Mouse (Mus musculus): ENCODE data around the gene Dnah7a.
"Not testable (repeated sequence)": the region's sequence is repeated elsewhere in the genome, so short reads cannot be mapped to it uniquely, and the experiment has no call there.

Dnah7a gene

GRCm38 (mm10) chr1:53704164-53704563 lies 2.4 kb downstream of the Dnah7a start:
- CTCF ChIA-PET, result no interaction called here

GRCm38 (mm10) chr1:53664268-53664667 lies 42.3 kb downstream of the Dnah7a start:
- CTCF ChIA-PET, result not testable (repeated sequence)

- CTCF ChIA-PET, result interaction anchor here (0.7 kb wide), 1 partner anchor 362 kb away, joined by 3 read pairs; no protein-coding TSS in a partner anchor
These were observed 66.5 kb downstream of the Dnah7a start for GRCm38 (mm10) chr1:53639865-53640794.

- CTCF ChIA-PET, result not testable (repeated sequence)
These were observed 70.9 kb downstream of the Dnah7a start for GRCm38 (mm10) chr1:53635641-53636040.

GRCm38 (mm10) chr1:53632040-53632439 lies 74.5 kb downstream of the Dnah7a start:
- CTCF ChIA-PET, result not testable (repeated sequence)

- CTCF ChIA-PET, result no interaction called here
These were observed 76.6 kb downstream of the Dnah7a start for GRCm38 (mm10) chr1:53630011-53630410.

- CTCF ChIA-PET, result no interaction called here
These were observed 93.1 kb downstream of the Dnah7a start for GRCm38 (mm10) chr1:53613486-53613885.

GRCm38 (mm10) chr1:53581326-53581725 lies 125.3 kb downstream of the Dnah7a start:
- CTCF ChIA-PET, result not testable (repeated sequence)

GRCm38 (mm10) chr1:53557918-53558317 lies 148.7 kb downstream of the Dnah7a start:
- CTCF ChIA-PET, result not testable (repeated sequence)

- CTCF ChIA-PET, result not testable (repeated sequence)
These were observed 159.6 kb downstream of the Dnah7a start for GRCm38 (mm10) chr1:53547018-53547417.

GRCm38 (mm10) chr1:53538356-53538755 lies 168.2 kb downstream of the Dnah7a start:
- CTCF ChIA-PET, result not testable (repeated sequence)

- CTCF ChIA-PET, result not testable (repeated sequence)
These were observed 171.8 kb downstream of the Dnah7a start for GRCm38 (mm10) chr1:53534826-53535225.

- CTCF ChIA-PET, result not testable (repeated sequence)
These were observed 180.6 kb downstream of the Dnah7a start for GRCm38 (mm10) chr1:53526021-53526420.

GRCm38 (mm10) chr1:53473699-53474098 lies 232.9 kb downstream of the Dnah7a start:
- CTCF ChIA-PET, result no interaction called here

GRCm38 (mm10) chr1:53472084-53472483 lies 234.5 kb downstream of the Dnah7a start:
- CTCF ChIA-PET, result not testable (repeated sequence)

GRCm38 (mm10) chr1:53467325-53467670 lies 239.3 kb downstream of the Dnah7a start:
- CTCF ChIA-PET, result no interaction called here

GRCm38 (mm10) chr1:53466524-53467324 lies 239.9 kb downstream of the Dnah7a start:
- CTCF ChIA-PET, result not testable (repeated sequence)

- CTCF ChIA-PET, result not testable (repeated sequence)
These were observed 267.4 kb downstream of the Dnah7a start for GRCm38 (mm10) chr1:53439173-53439572.

GRCm38 (mm10) chr1:53432433-53432832 lies 274.2 kb downstream of the Dnah7a start:
- CTCF ChIA-PET, result not testable (repeated sequence)

GRCm38 (mm10) chr1:53405803-53406325 lies 300.7 kb downstream of the Dnah7a start:
- CTCF ChIA-PET, result no interaction called here

- CTCF ChIA-PET, result not testable (repeated sequence)
These were observed 312.4 kb downstream of the Dnah7a start for GRCm38 (mm10) chr1:53393936-53394760.

- CTCF ChIA-PET, result no interaction called here
These were observed 317.8 kb downstream of the Dnah7a start for GRCm38 (mm10) chr1:53388762-53389161.
